Mouse (Mus musculus) megakaryocyte progenitor cell, adult 5-6 weeks (primary cell): ENCODE results near the gene Trim72. TPM values are rescaled to one million over a fixed set of nuclear protein-coding genes. Genes with fewer than 3 reads are reported as not detected.
A peak's percentile ranks its signal among the peaks of the same experiment; 100 is the strongest.
"Not testable (repeated sequence)": the region's sequence is repeated elsewhere in the genome, so short reads cannot be mapped to it uniquely, and the experiment has no call there.

Experiments used
- ATAC-seq: replicated peaks from 2 replicates; pipeline ENCODE4 v1.8.0; 2016; ENCODE audit warnings: mild to moderate bottlenecking, moderate TSS enrichment, inconsistent platforms; ENCODE audit not compliant: poor library complexity
- total RNA-seq, 2 experiments: library from RNA; stranded (forward) in 1 of 2; stranded (reverse) in 1 of 2; fragments of 157-497, 149-512 nt in 1 of 2; fragments of 200-1000 nt in 1 of 2; gene quantifications; 2 replicates each; pipeline versions ENCODE4 v1.2.3 to v1.2.4; 2015 to 2017

Trim72 gene
- total RNA-seq, 2 experiments from 2014 or later: not detected

DNA sequence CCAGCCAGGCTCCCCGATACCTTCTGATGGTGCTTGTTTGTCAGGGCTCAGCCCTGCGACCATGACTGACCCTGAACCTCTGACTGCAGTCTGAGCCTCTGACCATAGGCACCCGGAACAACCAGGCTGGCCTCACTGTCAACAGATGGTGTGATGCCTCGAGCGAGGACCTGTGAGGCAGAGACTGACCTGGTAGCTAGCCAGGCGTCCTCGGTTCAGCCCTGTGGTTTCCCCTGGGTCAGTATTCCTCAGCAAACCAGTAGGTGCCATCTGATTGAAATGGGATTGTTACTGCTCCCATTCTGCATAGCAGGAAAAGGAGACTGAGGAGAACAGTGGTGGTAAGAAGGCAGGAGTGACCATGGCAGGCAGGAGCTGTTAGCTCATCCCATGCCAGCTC lies 2.4 kb downstream of the Trim72 start:
- ATAC-seq: no peak

DNA sequence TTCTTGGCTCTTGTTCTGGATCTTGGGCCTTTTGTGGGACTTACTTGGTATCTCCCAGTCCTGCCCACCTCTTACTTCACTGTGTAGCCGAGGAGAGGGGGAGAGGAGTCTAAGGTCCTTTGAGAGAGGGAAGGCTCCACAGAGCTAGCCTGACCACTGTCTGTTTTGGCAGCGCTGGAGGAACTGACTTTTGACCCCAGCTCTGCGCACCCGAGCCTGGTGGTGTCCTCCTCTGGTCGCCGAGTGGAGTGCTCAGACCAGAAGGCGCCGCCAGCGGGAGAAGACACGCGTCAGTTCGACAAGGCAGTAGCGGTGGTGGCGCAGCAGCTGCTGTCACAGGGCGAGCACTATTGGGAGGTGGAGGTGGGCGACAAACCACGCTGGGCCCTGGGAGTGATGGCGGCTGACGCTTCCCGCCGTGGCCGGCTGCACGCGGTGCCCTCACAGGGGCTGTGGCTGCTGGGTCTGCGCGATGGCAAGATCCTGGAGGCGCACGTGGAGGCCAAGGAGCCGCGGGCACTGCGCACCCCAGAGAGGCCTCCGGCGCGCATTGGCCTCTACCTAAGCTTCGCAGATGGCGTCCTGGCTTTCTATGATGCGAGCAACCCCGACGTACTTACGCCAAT lies 6.1 kb downstream of the Trim72 start:
- no peak for ATAC-seq

DNA sequence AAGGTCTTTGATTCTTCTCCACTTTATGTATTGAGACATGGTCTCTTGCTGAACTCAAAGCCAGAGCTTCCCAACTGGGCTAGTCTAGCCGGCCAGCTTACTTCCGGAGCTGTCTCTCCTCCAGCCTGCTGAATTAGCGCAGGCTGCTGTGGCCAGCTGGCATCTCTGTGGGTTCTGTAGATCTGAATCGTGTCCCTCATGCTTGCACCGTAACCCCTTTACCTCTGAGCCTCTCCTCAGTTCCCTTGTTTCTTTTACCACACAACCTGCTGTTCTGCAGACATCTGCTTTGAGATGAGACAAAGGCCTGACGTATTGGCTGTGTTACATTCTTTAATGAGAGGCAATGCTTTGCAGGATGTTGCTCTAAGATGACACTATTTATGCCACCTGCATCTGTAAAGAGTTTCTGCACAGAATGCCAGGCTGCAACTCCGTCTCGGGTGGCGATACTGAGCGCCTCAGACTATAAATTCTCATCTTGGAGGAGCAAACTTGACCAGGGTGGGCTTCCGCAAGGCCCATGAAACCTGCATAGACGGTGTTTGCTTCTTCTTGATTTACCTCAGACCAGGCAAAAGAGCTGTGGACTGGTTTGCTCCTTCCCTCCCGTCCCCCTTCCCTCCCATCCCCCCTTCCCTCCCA lies 8.5 kb downstream of the Trim72 start:
- ATAC-seq: no peak

DNA sequence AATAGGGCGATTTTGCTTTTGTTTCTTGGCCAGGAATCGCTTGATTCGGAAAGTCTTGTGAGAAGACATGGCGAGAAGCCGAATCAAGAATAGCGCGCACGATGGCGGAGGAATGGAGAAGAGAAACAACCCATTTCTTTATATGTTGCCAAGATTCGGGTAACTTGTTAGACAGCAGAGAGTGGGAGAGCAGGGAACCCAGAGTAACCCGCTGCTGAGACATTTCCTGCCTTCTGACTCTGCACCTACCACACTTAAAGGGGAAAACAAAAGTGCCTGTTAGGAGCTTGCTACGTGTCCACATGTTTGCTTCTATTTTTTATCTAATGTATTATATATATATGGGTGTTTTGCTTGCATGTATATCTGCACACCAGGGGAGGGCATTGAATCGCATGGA lies 9.4 kb downstream of the Trim72 start:
- no peak for ATAC-seq

DNA sequence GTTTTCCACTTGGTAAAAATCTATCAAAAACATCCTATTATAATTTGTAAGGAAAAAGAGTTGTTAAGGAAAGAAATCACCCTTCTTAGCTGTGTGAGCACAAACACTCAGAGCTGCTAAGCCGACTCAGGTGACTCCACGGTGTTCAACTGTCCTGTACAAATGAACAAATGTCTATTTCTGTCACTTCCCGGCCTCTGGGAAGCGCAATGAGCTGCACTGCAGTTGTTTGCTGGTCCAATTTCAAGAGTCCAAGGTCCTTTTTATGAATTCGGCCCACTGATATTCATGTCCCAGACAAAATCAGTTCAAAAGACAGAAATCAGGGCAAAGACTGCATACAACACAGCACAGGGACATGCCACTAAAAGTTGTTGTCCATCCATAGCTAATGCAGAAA lies 12.4 kb downstream of the Trim72 start:
- ATAC-seq: not testable (repeated sequence)

DNA sequence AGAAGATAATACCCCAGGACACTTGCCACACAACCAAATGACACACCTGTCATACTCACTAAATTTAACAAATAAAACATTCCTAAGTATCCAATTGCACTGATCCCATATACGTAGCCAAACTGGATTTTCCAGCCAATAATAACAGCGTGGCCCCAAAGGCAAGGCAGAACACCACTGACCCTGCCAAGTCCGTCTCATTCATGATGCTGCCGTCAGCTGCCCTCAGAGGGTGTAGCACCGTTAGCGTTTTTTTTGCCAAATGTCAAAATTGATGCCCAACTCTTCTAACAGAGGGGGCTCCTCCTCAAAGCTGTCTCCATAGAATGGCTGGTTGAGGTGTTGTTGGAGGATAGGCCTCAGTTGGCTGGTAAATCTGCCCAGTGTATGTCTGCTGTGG lies 12.9 kb downstream of the Trim72 start:
- no peak for ATAC-seq

DNA sequence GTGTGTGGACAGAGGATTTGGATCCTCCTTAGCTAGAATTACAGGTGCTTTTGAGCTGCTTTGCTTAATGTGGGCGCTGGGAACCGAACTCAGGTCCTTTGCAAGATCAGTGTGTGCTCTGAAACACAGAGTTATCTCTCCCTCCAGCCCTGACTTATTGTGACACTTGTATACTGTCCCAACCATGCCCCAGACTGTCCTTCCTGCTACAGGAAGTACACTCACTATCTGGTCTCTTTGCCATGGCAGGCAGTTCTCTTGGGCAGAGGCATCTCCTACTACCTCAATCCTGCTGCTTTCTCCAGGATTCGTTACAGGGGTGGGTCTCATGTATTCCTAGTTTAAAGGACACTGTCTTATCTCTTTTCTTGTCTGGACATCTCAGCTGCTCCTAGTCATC lies 14.5 kb downstream of the Trim72 start:
- peak; percentile 50 for ATAC-seq

DNA sequence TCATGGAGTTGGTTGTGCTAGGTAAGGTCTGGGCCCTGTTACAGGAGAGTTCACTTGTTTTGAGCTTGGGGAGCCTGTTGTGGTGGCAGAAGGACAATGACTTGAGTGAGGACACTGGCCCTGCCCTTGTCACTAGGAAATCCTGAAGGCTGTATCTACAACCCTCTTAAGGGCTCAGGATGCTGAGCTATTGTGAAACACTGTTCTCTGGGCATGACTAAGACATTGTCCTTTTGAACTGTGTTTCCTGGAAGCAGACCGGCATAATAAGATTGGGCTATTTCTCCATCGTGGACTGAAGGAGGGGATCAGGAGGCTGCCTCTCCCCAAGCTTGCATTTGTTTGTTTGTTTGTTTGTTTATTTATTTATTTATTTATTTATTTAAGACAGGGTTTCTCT lies 15.4 kb downstream of the Trim72 start:
- peak; percentile 66 for ATAC-seq

DNA sequence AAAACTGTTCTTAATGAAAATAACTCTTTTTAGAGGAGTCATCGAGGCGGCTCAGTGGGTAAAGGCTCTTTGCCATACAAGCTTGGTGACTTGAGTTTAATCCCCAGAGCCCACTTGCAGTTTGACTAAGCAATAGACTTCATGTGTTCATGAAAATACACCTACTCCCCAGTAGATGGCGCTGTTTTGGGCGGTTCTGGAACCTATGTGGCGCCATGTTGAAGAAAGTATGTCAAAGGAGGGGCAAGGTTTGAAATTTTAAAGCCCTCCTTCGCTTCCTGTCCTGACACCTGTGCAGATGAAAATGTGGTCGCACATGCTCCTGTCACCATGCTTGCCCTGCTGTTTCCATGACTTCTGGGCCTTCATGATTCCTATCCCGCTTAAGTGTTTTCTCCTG lies 19.2 kb downstream of the Trim72 start:
- no peak for ATAC-seq

DNA sequence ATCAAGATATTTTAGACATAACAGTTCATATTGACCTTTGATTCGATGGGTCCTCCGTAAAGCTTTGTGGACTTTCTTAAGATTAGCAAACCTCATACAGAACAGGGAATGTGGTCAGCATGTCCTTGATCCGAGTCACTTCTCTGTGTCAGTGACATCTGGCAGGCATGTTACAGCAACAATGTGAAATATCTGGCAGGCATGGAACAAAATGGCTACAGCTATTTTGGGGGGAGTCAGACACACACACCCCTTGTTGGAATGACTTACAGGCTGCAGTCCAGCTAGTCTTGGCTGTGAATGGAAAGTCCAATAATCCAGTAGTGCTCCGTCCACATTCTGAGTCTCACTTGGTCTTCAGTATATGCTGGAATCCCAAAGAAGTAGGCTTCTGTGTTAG lies 19.8 kb downstream of the Trim72 start:
- ATAC-seq: no peak

DNA sequence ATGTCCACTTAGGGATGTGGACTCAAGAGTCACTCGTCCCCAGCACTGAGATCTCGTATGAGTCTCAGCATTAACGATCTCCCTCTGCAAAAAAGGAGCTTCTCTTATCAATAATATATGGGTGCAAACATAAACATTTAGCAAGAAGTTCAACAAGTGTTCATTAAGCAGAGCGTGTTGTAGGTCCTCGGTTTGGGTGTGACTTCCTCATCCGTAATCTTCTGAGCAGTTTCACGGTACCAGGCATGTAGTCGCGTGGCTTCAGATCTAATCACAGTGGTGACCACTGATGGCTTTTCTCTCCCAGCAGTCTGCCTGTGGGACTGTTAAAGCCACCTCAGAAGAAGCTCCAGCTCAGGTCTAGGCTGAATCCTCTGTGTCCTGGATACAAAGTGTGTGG lies 20.6 kb downstream of the Trim72 start:
- no peak for ATAC-seq

DNA sequence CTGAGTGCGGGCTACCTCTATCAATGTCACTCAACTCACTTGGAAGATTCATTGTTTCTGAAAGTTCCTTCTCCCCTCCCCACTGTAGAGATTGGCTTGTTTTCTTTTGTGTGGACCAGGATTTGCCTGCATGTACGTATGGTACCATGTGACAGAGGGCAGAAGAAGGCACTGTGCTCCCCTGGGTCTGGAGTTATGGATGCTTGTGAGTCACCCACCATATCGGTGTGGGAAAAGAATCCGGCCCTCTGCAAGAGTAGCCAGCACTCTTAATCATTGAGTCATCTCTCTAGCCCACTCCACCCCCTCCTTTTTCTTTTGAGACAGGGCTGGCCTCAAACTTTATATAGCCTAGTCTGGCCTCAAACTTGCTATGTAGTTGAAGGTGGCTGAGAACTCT lies 21.2 kb downstream of the Trim72 start:
- no peak for ATAC-seq

DNA sequence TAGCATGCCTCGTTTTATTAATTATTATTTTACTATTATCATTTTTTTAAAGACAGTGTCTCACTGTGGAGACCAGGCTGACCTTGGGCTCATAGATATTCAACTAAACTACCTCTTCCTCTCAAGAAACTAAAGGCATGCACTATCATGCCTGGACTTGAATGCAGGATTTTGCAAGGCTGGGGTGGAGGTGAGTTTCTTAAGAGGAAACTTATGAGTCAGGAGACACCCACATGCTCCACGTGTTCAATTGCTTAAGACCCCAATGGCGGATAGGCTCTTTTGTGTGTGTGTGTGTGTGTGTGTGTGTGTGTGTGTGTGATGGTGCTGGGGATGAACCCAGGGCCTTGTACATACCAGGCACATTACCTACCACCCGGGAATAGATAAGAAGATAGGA lies 21.6 kb downstream of the Trim72 start:
- ATAC-seq: peak; percentile 73

DNA sequence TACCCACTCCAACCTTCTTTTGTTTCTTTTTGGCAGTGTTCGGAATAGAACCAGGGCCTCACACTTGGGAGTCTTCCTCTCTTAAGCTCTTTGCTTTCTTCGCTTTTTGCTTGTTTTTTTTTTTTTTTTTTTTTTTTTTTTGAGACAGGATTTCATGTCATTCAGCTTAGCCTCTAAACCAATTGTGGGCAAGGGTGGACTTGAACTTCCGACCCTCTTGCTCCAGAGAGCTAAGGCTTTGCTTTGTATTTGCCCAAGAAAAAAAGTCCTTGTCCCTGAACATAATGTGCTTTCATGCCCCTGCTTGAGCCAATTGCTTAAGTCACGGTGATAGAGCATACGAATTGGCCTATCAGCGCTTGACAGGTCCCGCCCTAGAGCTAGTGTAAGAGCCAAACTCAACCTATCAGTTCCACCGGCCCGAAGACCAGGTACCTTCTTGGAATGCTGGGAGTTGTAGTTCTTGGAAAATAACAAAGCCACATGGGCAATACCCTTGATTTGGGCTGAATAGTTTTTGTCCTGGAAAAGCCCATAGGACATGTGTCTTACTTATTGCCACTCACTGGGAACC lies 27.7 kb downstream of the Trim72 start:
- peak; percentile 91 for ATAC-seq

DNA sequence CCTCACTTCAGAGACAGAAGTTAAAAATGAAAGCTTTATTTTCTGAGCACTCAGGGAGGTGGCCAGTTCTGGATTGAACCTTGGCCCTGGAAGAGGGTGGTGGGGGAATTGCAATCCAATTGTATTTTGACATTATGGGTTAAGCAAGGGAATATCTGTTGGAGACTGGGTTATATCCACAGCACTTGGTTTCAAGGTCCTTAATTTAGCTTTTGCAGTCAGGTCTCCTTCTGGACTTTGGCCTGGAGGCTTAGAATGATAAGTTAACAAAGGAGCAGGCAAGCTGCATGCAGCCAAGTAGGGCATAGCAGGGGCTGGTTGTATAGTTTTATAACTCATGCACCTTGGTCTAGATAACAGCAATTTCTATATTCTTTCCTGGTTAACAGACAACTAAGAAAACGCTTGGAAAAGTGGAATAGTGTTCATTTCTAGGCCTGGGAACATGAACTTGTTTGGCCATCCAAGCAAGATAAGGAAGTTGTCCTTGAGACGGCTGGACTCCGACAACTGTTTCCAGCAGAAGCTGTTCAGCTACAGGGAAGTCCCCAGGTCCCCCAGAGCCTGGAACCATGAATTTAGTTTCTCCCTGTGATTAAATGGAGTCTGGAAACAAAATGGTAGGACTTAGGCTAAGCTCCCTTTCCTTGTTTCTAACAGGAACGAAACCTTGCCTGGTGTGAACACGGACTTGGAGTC lies 28.7 kb downstream of the Trim72 start:
- no peak for ATAC-seq

DNA sequence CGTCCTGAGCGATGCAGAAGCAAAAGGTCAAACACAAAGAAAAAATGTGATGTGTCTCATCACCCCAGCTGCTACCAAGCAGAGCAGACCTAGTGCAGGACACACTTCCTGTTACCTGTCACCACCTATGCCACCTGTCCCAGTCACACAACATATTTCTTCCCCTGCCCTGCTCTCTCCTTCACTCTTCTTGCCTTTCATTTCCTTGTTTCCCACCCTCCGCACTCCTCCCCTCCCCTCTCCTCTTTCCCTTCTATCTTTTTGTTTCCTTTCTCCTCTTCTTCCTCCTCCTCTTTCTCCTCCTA lies 29.2 kb downstream of the Trim72 start:
- no peak for ATAC-seq

DNA sequence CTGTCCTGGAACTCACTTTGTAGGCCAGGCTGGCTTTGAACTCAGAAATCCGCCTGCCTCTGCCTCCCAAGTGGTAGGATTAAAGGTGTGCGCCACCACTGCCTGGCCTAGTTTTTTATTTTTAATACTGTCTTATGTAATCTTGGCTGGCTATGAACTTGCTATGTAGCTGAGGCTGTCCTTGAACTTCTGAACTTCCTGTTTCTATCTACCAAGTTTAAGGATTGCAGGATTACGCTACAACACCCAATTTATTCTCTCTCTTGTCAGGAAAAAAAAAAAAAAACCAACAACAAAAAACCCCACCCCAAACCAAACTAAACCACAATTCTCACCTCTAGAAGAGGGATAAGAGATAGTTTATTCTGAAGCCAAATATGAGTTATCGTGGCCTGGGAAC lies 29.9 kb downstream of the Trim72 start:
- no peak for ATAC-seq

DNA sequence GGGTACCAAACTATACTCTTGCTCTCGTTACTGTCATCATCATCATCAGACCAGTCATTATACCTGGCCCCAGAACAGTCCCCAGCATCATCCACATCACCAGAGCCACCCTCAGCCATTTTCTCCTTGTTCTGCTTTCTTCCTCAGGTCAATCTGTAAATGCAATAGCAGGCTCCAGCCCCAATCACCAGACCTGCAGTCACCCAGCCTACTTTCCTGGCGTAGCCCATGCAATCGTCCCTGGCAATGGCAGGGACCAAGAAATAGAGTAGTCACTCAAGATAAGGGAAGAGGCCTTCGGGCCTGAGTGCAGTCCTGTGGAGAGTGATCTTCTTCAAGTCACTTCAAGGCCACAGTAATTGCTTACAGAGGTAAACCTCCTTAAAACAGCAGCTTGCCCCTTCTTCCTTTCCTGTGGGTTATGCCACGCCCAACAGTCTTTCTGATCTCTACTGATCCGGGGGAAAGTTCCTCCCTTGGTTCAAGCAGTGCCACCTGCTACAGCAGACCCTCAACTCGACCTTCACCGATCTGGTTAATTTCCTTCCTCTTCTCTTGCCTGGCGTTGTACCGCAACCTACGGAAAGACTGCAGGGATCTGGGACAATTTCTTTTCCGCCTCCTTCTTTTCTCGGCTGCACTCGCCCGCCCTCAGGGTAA lies 38.5 kb downstream of the Trim72 start:
- peak; percentile 84 for ATAC-seq

DNA sequence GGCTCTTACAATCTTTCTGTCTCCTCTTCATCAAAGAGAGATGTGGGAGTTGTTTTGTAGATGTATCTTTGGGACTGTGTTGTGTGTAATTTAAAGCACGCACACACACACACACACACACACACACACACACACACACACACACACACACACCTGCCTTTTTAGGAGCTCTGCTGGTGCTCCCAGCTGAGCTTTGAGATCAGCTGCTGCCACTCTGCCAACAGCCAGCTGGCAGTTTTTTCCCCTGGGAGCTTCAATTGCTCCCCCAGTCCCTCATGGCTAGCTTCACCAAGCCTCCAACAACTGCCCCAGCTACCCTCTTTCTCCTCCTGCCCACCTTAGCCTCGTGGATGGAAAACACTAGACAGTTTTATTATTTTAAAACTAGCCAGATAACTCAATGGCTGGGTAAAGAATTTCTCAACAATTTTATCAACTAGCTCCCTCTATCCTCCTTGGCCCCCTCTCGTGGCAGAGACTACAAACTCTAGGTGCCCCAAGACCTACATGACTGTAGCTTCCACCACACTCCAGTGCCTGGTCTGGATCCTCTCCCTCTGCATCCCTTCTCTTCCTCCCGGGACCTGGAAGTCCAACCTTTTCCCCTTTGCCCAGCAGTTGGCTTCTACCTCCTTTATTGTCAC lies 40.5 kb downstream of the Trim72 start:
- no peak for ATAC-seq

DNA sequence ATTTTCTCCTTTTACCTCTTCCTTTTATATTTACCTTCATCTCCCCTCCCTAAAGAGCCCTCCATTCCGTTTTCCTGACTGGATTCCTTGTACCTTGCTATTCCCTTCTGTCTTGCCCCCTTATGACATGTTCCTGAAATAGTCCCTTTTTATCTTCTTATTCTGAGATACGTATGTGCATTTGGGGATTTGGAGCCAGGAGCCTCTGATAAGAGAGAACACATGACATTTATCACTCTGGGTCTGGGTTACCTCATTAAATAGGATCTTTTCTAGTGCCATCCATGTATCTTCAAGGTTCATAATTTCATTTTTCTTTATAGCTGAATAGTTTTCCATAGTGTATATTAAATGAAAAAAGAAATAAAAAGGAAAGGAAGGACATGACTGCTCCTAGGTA lies 41.9 kb downstream of the Trim72 start:
- no peak for ATAC-seq

DNA sequence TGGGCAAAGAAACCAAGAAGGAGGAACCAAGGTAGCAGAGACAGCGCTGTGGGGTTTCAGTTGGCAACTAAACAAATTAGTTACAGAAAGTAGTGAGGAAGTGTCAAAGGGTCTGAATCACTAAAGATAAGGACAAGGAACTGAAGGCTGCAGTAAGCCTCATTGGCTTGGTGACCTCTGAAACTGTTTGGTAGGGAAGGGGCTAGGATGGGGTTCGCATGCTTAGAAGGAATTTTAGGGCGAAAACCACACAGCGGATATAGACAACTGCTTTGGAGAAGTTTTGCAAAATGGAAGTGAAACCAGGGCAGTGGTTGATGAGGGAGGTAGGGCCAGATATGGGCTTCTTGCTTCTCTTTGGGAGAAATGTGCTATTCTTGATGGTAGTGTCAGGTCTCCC lies 45.1 kb downstream of the Trim72 start:
- ATAC-seq: peak; percentile 68
